Mouse (Mus musculus) heart, postnatal 14 days (tissue): ENCODE data around the gene Ica1l. TPM values are rescaled to one million over a fixed set of nuclear protein-coding genes. Genes with fewer than 3 reads are reported as not detected.
"Not testable (repeated sequence)": the region's sequence is repeated elsewhere in the genome, so short reads cannot be mapped to it uniquely, and the experiment has no call there.

ENCODE experiments used
- DNase-seq, 2 experiments: peaks; one replicate each; pipeline ENCODE4 v3.0.0; 2021 to 2022
- intact Hi-C: fragments of 180-260 bp; cut with DNase I; formaldehyde crosslinking; loops from one replicate; pipeline ENCODE4 v1.15.1; 2025
- long read RNA-seq, 2 experiments: library from polyadenylated mRNA; stranded (forward); transcript quantifications; one replicate each; pipeline ENCODE4 v2.0.0; 2021
- total RNA-seq, 2 experiments: library from RNA; stranded (reverse); gene quantifications; 2 replicates each; pipeline ENCODE4 v1.2.3; 2021

Gene Ica1l
- 1 to 10 TPM in 1 of 2 experiments, under 1 TPM in 1; 0.53 to 1.2 TPM for total RNA-seq
- long read RNA-seq, experiment 1, result 0 reads
- long read RNA-seq, experiment 2, partial matches to known transcripts, result 1 of 2 reads
- long read RNA-seq, experiment 2, other reads (novel, unspliced or antisense), result 1 of 2 reads

DNA sequence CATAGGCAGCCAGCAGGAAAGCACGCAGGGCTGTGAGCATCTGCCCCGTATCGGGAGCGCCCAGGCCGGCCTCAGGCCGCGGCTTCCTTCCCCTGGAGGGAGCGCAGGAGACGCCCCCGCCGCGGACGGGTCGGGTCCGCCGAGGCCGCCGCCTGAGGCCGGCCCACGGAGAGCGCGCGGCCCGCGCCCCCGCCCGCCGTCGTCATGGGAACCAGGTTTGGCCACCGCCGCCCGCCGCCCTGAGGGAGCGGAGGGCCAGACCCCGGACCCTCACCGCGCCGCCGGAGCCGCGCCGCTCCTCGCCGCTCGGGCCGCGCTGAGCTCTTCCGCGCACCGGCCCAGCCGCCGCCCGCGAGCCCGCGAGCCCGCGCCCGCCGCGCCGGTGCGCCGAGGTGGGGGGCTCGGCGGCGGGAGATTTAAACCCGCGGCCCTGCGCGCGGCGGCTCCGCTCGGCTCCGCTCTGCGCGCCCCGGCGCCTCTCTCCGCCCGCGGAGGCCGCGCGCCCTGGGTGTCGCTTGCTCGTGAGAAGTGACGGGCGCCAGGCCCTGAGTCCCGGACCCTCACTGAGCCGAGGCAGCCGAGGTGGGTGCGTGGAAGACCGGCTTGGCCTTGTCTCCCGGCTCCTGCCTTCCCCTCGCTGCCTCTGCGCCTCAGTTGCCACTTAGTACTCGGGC, at the start of gene Ica1l:
Gene Ica1l, minus strand, starts transcription at position 389 of the 674 bp plus-strand sequence.
- DNase-seq, result peak; percentile 73
- intact Hi-C loops, result no loop called here

DNA sequence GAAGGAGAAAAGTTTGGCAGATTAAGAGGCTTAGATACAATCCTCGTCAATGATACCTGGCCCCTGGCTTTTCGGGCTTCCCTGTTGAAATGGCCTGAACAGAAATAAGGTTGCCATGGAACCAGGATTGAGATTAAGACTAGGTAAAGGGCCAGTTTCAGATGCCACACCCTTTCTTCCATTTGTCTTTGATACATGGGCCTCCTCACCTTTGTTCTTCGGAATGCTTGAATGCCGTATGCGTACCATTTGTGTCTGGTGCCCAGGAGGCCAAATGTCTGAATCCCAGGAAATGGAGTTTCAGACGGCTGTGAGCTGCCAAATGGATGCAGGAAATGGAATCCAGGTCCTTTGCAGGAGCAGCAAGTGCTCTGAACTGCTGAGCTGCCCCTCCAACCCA, 33.4 kb upstream of the Ica1l start:
- DNase-seq, result no peak
- intact Hi-C loops, result no loop called here

DNA sequence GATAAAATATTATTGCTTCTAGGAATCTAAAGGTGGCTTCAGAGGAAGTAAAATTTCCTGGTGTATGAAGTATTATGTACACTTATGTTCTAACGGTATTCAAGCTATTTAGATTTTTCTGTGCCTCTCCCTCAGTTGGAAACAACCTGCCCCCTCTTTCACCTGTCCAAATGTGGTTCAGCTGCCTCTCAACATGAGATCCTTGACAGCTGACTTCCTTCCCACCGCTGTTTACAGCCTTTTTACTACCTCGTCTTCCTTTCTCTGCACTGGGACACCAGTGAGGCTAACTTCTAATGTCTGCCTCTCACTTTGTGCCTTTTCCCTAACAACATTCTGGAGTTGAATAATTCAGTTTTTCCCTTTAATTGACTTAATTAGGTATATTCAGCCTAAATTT, 32.6 kb upstream of the Ica1l start:
- intact Hi-C loops, result no loop called here
- no peak for DNase-seq

- intact Hi-C loops, result no loop called here
- no peak for DNase-seq
These were observed 32.0 kb upstream of the Ica1l start for GRCm38 (mm10) chr1:60074935-60075334.

DNA sequence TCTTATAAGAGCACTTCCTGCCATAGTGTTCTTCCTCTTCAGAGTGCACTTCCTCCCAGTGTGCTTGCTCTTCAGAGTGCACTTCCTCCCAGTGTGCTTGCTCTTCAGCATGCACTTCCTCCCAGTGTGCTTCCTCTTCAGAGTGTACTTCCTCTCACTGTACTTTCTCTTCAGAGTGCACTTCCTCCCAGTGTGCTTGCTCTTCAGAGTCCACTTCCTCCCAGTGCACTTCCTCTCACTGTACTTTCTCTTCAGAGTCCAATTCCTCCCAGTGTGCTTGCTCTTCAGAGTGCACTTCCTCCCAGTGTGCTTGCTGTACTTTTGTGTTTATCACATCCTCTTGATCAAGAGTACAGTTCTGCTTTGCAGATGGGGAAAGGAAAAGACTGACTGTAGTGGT, 27.7 kb upstream of the Ica1l start:
- DNase-seq, intact Hi-C loops: not testable (repeated sequence)

- DNase-seq, result no peak
- intact Hi-C loops, result no loop called here
These were observed 13.3 kb upstream of the Ica1l start for GRCm38 (mm10) chr1:60056310-60056709.

DNA sequence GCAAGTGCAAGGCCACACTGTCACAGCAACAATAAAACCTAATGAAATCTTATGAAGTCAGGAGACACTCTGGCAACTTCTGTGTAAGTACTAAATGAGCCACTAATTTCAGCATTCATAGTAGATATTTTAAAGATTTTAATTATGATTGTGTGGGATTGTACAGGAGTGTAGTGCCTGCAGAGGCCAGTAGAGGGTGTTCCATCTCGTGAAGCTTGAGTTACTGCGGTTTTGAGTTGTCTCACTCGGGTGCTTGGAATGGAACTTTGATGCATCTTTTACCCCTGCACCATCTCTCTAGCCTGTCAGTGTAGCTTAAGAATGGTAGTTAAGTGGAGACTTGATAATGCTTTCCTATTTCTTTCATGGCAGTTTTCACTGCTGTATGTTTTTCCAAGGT, 11.7 kb upstream of the Ica1l start:
- intact Hi-C loops, result no loop called here

GRCm38 (mm10) chr1:60047481-60047880, 4.5 kb upstream of the Ica1l start:
- DNase-seq, intact Hi-C loops: not testable (repeated sequence)

More for the DNA sequence above, 11.7 kb upstream of the Ica1l start:
- DNase-seq, result no peak

DNA sequence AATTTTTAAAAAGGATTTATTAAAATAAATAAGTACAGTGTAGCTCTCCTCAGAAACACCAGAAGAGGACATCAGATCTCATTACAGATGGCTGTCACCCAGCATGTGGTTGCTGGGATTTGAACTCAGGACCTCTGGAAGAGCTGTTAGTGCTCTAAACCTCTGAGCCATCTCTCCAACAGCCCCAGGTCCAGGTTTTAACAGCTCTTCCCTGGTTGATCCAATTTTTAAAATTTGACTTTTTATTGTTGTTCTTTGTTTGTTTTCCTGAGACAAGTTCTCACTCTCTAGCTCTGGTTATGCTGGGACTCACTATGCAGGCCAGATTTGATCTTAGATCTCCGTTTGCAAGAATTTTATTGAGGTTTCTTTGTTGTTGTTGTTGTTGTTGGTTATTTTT, 1.6 kb upstream of the Ica1l start:
- intact Hi-C loops, result no loop called here

DNA sequence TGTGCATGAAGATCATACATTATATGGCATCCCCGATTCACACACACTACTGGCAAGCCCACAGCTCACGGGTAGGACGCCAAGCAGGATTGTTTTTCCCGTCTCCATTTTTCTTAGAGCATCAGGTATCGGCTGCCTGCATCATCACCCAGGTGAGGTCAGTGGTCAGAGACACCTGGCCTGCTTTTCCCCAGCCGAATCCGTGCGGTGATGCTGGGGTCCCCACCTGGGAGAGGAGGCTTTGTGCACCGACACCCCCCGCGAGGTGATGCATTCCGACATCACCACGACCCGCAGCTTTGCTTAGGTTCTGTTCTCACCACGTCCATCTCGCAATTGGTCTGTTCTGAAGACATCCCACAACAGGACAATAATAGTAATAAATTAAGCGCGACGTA, 587 bp downstream of the Ica1l start:
- no peak for DNase-seq
- intact Hi-C loops, result no loop called here

More for the DNA sequence above, 1.6 kb upstream of the Ica1l start:
- no peak for DNase-seq

DNA sequence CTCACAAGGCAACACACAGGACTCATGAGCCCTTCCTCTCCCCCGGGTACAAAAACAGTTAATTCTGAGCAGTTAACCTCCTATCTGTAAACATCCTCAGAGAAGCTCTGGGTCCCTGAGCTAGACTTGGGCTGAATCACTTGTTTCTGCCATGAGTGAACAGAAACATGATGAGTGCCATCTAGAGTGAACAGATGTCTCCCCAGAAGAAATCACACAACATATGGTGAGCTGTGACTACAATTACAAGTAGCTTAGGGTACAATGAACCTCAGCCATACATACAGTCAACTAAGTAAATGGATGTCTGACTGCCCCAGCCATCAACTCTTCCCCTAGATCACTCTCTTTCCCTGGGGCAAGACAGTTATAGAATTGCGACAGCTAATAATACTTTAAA, 7.9 kb downstream of the Ica1l start:
- intact Hi-C loops, result no loop called here
- no peak for DNase-seq

GRCm38 (mm10) chr1:60017031-60017469, 25.9 kb downstream of the Ica1l start:
- no peak for DNase-seq
- intact Hi-C loops, result no loop called here

GRCm38 (mm10) chr1:60016136-60016611, 26.8 kb downstream of the Ica1l start:
- DNase-seq, result no peak
- intact Hi-C loops, result no loop called here

DNA sequence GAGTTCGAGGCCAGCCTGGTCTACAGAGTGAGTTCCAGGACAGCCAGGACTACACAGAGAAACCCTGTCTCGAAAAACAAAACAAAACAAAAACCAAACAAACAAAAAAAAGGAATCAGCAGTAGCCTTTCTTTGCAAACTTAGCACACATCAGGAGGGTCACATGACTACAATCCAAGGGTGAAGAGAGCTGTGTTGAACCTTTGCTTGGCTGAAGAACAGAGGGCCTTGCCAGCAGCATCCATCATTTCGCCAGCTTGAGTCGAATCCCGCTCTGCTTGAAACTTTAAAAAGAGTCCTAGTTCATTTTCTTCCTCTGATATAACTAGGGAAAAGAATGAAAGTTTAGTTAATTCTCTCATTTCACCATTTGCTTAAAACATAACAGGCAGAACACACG, 27.5 kb downstream of the Ica1l start:
- no peak for DNase-seq
- intact Hi-C loops, result no loop called here

DNA sequence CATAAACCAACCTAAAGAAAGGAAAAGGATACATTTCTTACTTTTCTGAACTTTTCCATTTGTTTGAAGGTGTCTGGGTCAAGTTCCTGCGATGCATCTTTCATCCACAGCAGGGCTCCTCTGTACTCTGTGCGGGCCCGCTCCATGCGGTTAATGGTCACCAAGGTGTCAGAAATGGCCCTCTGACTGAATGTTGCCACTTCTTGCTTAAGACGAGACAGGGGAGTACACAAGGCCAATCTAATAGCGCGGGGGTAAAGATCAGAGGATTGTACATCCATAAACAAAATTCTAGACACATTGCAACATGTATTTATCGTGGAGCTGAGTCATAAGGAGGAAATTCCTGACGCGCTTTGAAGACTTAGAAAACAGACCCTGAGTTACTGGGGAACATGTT, 29.2 kb downstream of the Ica1l start:
- intact Hi-C loops, result no loop called here
- no peak for DNase-seq

DNA sequence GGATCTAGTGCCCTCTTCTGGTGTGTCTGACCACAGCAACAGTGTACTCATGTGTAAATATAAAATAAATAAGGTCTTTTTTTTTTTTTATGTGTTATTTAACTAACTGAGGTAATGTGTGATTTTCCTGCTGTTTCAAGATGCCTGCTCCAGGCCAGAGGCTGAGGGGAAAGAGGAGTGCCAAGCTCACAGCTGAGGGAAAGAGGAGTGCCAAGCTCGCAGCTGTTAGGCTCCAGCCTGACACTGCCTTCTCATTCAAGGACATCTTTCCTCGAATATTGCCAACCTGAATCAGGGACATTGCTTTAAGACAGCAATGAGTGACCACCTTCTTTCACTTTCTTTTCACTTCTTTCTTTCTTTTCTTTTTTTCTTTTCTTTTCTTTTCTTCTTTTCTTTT, 34.2 kb downstream of the Ica1l start:
- intact Hi-C loops, result loop anchor here (10.0 kb wide), 1 partner anchor 304 kb away; no protein-coding TSS in a partner anchor
- peak; percentile 36 to 53 for DNase-seq

DNA sequence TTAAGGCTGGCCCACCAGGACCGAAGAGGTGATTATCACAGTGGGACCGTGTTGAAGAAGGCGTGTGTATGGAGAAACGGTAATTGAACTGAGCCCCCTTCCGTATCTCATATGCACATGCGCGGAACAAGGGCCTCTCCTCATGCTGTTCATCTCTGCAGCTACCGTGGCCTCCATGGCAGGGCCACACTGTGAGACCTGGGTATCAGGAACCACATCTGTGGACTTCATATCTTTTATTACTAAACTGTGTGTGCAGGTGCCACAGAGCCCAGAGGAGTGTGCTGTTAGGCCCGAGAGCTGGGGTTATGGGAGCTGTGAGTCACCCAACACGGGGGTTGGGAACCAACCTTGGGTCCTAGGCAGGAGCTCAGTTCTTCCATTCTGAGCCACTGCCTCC, 35.6 kb downstream of the Ica1l start:
- intact Hi-C loops, result loop anchor here (10.0 kb wide), 1 partner anchor 303 kb away; no protein-coding TSS in a partner anchor
- no peak for DNase-seq

DNA sequence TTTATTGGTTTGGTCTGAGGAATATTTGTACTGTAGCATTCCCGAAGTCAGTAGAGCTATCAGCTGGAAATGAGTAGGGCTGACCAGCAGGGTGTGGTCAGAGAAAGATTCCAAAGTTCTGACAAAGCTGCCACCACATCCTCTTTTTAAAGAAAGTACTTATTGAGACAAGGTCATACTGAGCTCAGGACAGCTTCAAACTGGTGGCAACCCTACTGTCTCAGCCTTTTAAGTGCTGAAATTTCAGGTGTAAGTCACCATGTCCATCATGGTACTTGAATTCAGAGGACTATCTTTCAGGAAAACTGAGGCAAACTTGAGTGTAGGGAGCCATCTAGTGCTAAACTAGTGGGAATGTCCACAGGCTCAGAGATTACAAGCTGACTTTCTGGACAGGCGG, 42.7 kb downstream of the Ica1l start:
- intact Hi-C loops, result loop anchor here (1.0 to 10.0 kb wide), 2 partner anchors 117 to 296 kb away; no protein-coding TSS in a partner anchor
- DNase-seq, result peak in 1 of 2 experiments; percentile 13

DNA sequence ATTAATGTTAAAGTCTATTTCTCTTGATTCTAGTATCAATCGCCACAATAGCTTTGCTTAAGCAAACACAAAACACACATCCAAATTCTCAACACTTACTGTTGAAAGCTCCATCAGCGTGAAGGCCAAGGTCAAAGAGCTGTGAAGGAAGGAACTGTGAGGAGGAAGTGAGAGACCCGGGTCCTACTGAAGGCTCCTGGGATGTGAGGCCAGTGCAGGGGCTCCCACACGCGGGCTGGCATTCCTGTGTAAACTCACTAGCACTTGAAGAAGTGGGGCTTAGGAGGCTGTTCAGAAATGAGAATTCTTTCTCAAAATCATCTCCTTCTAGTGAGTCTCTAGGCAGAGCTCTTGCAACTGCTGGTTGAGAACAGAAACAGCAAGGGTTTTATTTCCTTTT, 45.6 kb downstream of the Ica1l start:
- intact Hi-C loops, result no loop called here
- no peak for DNase-seq

- intact Hi-C loops, result no loop called here
- no peak for DNase-seq
These were observed 47.3 kb downstream of the Ica1l start for GRCm38 (mm10) chr1:59995646-59996045.

- DNase-seq, result no peak
- intact Hi-C loops, result no loop called here
These were observed 55.5 kb downstream of the Ica1l start for GRCm38 (mm10) chr1:59987399-59988040.

DNA sequence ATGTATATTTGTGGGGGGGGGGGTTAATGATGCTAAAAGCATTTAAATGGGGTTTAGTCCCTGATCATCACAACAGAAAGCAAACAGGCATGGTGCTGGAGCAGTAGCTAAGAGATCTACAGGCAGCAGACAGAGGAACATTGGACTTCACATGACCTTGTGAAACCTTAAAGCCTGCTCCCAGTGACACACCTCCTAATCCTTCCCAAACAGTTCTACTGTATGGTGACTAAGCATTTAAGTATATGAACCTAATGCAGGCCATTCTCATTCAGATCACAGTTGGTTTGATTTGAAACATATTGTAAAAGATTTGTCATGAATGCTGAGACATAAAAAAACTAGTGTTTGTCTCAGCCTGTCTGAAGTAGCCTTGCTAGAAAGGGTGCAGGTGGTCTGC, 56.4 kb downstream of the Ica1l start:
- DNase-seq, result no peak
- intact Hi-C loops, result no loop called here
